Mouse (Mus musculus) lung, postnatal 36 days (tissue): ENCODE data around the gene Gas6.

Experiments used
- DNase-seq: peaks from one replicate; pipeline ENCODE4 v3.0.0; 2022; ENCODE audit warnings: mixed read lengths

Gene Gas6

DNA sequence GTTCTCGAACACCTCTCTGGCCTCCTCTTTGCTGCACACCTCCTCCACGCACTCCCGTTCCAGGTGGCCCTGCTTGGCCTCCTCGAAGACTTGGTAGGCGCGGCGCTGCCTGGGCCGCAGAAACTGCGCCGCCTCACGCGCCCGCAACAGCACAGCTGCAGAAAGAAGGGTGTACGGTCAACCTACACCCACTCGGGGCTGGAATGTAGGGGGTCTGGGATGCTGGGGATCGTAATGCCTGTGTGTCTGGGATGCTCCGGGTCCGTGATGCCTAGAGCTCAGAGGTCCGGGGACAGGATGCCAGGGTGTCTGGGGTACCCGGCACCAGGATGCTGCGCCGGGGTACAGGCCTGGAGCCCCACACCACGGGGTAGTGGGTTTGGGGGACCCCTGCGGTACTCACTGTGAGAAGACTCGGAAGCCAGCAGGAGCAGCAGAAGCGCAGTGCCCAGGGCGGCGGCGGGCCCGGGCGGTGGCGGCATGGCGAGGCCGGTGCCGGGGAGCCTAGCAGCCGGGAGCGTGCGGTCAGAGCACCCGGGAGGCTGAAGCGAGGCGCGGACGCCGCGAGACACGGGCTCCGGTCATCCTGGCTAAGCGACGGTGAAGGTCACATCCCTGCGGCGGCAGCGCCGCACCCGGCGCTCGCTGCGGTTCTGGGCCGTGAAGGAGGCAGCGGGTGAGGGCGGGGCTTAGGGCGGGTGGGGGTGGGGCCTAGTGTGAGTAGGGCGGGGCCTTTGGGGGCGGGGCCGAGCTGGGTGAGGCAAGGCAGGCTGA is at the start of gene Gas6:
Gene Gas6 (minus strand): TSS at position 633 of the 774 bp plus-strand sequence.
- DNase-seq, result peak; percentile 64

DNA sequence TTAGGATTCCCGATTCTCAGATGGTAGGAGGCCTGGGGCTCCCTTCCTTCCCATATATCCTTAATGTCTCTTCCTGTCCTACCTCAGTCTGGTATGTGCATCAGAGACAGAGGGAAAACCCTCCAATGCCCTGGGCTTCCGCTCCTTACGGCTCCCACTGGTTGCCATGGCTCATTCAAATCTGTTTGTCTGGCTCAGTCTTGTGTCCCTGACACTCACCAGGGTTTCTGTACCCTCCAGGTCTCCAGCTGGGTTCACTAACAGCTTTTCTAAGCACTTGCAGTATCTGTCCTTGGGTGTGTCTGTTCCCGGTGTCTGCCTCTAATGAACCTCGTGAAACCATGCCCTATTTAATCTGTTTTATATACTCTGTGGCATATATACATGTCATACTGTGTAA is 47.2 kb upstream of the Gas6 start:
- DNase-seq, result no peak

- DNase-seq, result peak; percentile 61
Observed at GRCm38 (mm10) chr8:13540122-13540521, 45.8 kb upstream of the Gas6 start.

- peak; percentile 95 for DNase-seq
Observed at GRCm38 (mm10) chr8:13538821-13539220, 44.5 kb upstream of the Gas6 start.

GRCm38 (mm10) chr8:13537102-13537501 is 42.8 kb upstream of the Gas6 start:
- DNase-seq, result no peak

DNA sequence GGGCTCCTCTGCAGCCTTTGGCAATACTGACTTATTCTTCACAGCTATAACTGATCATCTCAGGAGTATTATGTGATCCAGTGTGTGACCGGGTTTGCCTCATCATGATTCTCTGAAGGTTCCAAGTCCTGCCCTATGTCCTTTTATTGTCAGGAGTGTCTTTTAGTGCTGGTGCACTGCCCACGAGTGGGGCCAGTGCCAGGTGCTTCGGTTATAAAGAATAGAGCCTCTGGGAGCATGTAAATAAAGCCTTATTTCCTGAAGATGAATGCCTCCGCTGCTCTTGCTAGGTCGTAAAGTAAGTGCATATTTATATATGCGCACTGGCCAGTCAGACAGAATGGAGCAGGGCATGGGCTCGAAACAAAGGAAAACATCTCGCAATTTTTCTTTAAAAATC is 38.8 kb upstream of the Gas6 start:
- DNase-seq, result peak; percentile 47

GRCm38 (mm10) chr8:13531602-13532171 is 37.4 kb upstream of the Gas6 start:
- no peak for DNase-seq

DNA sequence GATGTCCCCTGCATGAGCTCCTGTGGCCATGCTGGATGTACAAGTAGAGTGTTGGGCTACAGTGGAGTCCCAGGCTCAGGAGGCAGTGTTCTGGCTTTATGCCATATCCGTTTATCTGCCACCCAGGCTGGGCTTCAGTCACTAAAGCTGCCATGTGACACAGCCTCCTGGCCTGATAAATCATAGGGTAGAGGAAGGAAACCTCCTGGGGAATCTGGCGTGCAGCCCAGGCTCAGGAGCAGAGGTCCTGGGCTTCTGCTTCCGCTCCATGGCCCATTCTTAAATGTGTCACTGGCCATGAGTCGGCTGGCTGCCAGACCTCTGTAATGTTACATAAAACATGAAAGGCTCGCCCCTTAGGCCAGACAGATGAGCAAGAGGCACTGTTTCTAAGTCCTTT is 36.7 kb upstream of the Gas6 start:
- peak; percentile 96 for DNase-seq

DNA sequence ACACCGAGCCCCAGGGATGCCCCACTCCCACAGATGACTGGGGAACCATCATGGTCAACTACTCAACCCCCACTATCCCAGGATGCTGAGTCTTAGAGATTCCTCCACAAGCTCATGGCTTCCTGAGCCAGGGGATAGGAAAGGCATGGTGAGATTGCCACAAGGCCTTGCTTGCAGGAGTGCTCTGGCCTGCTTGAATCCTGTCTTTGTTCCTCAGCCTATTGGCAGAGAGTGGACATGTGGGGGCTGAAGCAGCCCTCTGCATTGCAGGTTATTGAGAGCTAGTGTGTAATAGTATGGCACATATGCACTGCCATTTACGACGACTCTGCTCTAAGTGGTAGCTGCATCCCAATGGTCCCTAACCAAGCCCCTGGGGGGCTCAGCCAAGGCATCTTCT is 36.1 kb upstream of the Gas6 start:
- DNase-seq, result no peak

DNA sequence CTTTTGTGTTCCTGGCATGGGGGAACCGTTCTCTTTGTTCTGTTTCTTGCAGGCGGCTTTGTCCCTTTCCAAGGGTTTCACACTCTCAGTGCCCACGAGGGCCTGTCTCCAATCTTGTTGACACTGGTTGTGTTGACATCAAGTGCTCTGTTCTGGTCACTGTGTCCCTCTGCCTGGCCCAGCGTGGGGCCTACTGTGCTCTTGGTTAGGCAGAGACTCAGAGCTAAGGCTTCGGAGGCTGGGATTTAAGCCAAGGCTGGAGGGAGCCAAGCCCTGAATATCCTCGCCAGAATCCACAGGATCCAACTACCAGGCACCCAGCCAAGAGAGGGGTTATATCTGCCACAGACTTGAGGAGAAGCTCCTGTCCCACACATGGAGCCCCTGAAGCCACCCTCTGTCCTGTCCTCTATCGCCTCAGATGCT is 35.6 kb upstream of the Gas6 start:
- DNase-seq, result peak; percentile 90

DNA sequence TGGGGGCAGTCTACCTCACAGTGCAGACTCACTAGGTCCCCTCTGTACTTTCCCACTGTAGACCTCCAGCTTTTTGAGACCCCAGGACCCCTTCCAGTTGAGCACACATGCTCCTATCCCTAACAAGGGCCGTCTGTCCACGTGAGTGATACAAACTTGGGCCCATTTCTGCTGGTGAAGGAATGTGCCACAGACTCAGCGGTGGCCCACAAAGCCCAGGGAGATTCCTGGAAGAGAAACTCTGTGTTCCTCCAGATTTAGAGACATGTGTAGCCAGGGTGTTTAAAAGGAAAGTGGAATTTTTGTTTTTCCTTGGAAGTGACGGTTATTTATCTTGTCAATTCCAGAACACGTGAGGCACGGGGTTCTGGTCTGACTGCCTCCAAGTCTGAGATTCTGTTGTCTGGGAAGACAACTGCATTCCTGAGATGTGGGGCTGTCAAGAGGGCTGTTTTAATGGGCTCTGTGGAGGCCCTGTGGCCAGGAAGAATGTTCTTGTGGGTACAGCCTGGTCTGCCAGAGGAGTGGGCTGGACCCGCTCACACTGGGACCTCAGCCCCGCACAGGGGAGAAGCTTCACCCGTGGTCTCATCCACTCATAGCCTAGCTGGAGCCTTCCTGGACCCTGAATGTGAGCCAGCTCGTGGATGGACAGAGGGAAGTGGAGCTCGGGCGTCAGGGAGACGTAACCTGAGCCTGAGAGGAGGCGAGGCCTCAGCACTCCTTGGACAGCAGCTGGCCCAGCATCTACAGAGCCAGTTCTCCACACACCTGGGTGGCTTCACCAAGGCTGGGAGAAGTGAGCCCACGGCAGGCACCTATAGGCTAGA is 34.9 kb upstream of the Gas6 start:
- DNase-seq, result peak; percentile 35

- DNase-seq, result no peak
Observed at GRCm38 (mm10) chr8:13521392-13521791, 27.1 kb upstream of the Gas6 start.

GRCm38 (mm10) chr8:13520349-13520748 is 26.1 kb upstream of the Gas6 start:
- no peak for DNase-seq

GRCm38 (mm10) chr8:13519503-13519902 is 25.2 kb upstream of the Gas6 start:
- DNase-seq, result no peak

- DNase-seq, result no peak
Observed at GRCm38 (mm10) chr8:13517284-13517781, 23.0 kb upstream of the Gas6 start.

DNA sequence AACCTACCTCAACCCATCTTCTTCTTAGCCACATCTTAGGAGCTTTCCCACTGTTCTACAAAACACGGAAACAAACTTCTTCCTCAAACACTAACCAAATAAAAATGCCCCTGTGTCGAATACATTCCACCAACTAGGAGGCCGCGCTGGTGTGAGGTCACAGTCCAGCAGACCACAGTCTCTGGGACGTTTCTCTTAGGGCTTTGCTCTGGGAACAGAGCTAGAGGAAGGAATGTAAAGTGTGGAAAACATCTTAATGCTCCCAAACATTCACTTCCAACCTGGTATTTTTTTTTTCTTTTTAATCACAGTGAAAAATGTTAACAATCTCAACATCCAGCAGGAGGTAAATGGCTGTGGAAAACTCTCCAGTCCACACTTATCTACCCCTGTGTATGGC is 22.4 kb upstream of the Gas6 start:
- no peak for DNase-seq

DNA sequence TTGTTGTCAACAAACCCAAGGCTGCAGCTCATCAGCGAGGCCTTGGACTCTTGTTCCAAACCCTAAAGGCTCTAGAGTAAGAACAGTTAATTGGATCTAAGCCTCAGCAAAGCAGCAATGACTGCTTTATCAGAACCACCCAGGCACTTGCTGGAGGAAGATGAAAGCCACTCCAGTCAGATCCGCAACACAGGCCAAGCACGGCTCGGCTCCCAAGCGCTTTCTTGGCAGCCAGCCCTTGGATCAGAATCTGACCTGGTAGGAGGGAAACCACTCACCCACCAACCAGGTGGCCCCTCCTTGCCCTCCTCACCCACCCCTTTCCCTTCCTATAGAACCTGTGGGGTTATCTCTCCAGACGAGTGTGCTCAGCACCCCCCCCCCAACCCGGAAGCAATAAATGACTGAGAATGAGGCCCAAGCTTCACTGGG is 21.7 kb upstream of the Gas6 start:
- DNase-seq, result peak; percentile 83

- DNase-seq, result no peak
Observed at GRCm38 (mm10) chr8:13513556-13514370, 19.5 kb upstream of the Gas6 start.

DNA sequence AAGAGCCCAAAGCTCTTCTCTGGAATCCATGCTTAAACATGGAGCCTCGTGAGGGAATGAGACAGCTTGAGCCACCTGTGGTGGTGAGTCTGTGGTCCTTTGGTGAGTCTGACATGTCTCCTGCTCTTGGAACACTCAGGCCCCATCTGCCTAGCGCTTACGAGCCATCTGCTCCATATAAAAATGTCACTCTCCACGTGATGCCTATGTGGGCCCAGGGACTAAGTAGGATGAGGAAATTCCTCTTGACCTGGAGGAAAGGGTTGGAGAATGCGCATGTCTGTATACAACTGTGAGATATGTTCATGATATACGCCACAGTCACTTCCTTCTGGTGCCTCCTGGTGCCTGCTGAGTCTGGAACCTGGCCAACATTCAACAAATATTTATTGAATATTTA is 18.4 kb upstream of the Gas6 start:
- DNase-seq, result no peak

- DNase-seq, result no peak
Observed at GRCm38 (mm10) chr8:13512016-13512415, 17.7 kb upstream of the Gas6 start.

DNA sequence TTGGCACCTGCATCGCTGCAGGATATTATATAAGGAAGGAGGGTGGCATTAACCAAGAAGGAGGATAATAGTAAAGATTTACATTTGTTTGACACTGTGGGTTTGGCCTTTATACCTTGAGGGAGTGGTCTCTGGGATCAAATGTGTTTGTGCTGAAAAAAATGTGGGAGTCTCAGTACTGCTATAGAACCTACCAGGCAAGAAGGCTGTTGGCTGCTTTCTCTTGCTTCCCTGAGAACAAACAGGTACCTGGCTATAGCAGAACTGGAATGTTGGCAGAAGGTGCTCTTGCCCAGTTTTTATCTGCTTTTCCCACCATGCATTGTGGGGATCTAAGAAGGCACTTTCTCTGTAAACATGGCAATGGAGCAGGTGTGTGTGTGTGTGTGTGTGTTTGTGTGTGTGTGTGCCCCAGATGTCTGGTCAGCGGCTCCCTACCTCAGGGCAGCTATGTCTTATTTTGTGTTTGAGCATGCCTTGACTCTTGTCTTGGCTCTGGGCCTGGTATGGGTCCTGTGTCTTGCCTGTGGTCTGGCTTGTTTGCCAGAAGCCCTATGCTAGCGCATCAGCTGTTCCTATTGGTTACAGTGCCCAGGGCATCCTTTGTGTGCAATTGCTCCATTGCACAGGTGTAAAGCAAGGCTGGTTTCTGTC is 13.1 kb upstream of the Gas6 start:
- DNase-seq, result peak; percentile 30

DNA sequence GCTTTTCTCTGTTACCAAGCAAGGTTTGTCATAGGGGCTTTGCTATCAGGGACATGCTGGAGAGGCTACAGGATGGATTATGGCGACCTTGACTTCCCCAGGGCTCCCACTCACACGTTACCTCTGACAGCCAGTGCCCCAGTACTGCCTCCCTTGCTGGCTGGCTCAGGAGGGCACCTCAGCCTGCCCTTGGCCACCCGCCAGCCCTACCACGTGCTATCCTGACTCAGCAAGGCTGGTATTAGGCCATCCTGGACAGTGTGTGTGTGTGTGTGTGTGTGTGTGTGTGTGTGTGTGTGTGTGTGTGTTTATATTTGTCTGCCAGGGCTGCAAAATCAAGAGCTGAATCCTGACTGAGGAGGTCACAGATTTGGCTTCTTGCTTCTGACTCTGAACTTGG is 12.6 kb upstream of the Gas6 start:
- DNase-seq, result peak; percentile 90
